Mouse (Mus musculus): ENCODE results near the gene Rbm4. TPM values are rescaled to one million over a fixed set of nuclear protein-coding genes. Genes with fewer than 3 reads are reported as not detected.
"Not testable (repeated sequence)": the region's sequence is repeated elsewhere in the genome, so short reads cannot be mapped to it uniquely, and the experiment has no call there.

Rbm4 gene
- 57.2 and 60.3 TPM in 2 replicates for total RNA-seq (2021)
- long read RNA-seq, experiment 1, transcript Rbm4-204 (4 exons, 1,411 nt): minor isoform, 8 of 40 reads
- long read RNA-seq, experiment 1, transcript Rbm4-201 (3 exons, 801 nt): minor isoform, 6 of 40 reads
- long read RNA-seq, experiment 1, transcript Rbm4-206 (4 exons, 2,610 nt): major isoform, 15 of 40 reads
- long read RNA-seq, experiment 1, partial matches to known transcripts: 4 of 40 reads
- long read RNA-seq, experiment 1, other reads (novel, unspliced or antisense): 5 of 40 reads
- long read RNA-seq, experiment 2, transcript Rbm4-204 (4 exons, 1,411 nt): minor isoform, 7 of 25 reads
- long read RNA-seq, experiment 2, transcript Rbm4-206 (4 exons, 2,610 nt): major isoform, 8 of 25 reads
- long read RNA-seq, experiment 2, transcript Rbm4-203 (3 exons, 1,018 nt): minor isoform, 5 of 25 reads
- long read RNA-seq, experiment 2, partial matches to known transcripts: 0 of 25 reads
- long read RNA-seq, experiment 2, other reads (novel, unspliced or antisense): 3 of 25 reads

DNA sequence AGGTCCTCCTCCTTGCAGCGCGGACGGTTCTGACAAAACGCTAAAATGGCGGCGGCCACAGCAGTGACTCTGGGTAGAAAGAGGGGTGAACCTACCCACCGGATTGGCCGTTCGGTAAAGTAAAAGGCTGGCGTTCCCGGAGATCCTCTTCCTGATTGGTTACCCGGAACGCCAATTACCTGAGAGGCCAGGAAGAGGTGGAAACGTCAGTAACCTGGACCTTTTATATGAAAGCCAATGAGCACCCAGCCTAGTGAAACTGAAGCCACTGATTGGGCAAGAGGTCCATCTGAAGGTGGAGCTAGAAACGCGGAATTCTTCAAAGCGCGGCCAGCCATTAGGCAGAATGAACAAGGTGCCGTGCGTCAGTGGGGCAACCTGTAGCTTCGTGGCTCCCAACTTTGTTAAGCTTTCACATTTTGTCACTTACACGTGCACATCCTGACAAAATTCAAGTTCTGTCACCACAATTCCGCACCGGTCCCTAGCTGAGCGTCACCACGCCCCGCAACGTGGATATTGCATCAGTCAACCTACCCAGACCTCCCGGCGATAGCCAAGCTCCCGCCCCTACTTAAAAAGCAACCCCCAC lies at the start of gene Rbm4:
TSS of gene Rbm4 (minus strand) at position 71 of the 592 bp plus-strand sequence.
- peak; percentile 98 for DNase-seq

DNA sequence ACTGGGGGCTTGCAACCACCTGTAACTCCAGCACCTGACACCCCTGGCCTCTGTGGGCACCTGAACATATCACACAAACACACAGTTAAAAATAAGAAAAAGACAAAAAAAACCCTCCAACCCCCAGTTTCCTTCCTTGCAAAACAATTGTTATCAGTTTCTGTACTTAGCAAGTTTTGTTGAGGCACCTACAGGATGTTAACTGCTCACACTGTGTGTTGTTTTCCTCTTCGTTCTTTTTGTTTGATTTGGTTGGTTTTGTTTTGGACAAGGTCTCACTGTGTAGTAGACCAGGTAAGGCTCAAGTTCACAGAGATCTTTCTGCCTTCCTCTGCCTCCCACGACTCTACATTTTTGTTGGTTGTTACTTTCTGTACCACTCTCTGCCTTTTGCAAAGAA lies 48.9 kb upstream of the Rbm4 start:
- DNase-seq: no peak

DNA sequence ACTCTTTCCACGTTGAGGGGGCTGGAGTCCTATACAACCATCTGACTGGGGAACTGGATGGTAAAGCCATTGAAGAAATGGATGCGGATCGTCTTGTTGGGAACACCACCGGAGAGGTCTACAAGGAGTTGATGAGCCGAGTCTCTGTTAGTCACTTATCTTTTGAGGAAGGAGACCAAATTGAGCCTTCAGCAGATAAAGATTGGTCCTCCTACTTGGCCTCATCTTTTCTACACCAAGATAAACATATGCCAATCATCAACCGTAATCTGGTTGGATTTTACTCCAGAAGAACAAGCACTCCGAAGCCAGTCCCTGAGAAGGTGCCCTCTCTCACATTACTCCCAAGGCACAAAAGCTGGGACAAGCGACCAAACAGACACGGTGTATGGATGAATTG lies 47.1 kb upstream of the Rbm4 start:
- DNase-seq: no peak

DNA sequence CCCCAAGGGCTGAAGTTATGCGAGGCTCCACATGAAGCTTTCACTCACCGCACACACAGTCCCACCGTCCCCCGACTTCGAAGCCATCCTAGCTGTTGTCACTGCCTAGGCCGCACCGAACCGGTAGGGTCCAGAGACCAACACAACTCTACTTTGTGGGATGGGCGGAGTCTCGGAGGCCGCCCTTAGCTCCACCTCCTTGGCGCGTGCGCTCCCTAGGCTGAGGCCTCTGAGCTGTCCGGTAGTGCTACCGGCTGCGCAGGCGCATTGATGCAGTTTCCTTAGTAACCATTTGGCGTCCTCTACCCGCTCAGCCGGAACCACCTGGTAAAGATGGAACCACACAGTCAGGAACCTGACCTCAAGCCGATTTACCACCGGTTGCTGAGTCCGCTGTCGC lies 45.4 kb upstream of the Rbm4 start, which contains the start of the genes Ccs and Ccdc87:
TSS of gene Ccs (minus strand) at position 184 of the 400 bp plus-strand sequence.
TSS of gene Ccdc87 (plus strand) at position 218 of the 400 bp plus-strand sequence.
- DNase-seq: peak; percentile 99

DNA sequence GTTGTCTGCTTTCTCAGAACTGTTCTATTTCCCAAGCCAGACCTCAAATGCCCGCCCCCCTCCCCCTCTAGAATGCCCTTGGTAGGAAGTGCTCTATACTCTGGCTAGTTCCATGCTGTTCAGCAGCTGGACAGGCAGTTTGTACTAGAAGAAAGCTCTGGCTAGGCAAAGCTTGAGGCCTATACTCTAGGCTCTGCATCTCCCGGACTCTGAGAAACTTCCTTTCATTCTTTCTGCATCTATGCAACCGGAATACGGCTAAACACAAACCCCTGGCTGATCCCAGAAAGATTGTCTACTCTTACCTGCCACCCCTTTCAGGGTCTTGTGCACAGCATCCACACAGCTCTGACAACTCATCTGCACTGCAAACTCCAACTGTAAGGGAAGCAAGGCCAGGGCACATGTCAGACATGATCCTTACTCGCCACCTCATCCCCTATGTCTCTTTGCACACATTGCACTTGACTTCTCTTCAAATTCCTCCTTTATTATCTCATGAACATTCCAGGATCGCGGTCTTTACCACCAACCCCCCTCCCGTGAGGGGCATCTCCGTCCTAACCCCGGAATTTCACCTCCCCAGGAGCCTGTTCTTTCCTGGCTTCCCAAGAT lies 44.9 kb upstream of the Rbm4 start:
- DNase-seq: no peak

DNA sequence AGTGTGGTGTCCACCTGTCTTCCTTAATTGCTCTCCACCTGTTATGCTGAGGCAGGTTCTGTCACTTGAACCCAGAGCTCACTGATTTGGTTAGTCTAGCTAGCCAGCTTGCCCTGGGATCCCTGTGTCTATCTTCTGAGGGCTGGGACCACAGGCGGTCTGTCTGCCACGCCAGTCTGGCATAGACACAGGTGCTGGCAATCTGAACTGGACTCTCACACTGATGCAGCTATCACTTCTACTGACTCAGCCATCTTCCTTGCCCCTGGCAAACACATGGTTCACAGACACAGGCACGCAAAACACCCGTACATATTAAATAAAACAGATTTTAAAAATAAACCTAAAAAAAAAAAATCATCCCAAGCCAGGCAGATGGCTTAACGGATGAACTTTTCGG lies 43.3 kb upstream of the Rbm4 start:
- no peak for DNase-seq

DNA sequence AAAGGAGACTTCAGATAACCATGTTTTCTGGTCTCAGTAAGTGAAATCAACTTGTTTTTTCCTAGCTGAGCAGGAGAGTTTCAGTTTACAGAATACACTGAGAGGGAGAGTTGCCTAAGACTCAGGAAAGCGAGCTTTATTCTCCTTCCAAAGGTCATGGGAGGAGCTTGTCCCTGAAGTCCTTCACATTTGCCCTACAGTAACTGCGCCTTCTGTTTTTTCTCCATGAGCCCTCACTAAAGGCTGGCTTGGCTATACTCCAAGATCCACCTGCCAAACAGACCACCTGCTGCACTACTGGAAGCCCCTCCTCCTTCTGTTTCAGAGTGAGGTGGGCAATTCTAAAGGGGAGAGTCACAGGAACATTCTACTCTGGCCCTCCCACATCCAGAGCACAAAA lies 42.4 kb upstream of the Rbm4 start:
- peak; percentile 37 for DNase-seq

DNA sequence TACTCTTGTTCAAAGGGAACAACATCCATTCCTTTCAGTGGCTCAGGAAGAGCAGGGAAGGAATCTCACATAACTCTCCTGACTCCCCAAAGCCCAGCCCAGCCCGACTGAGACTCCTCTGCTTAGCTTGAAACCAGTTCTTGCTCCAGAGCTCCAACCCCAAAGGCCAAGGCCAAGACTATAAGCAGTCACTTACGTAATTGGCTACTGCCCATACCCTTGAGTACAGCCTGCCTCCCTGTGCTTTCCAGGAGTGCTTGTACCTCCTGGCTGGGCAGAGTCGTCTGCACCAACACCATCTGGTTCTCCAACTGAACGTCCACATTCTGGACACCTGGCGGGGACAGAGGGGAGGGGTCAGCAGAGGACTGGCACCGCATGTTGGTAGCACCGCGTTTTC lies 40.3 kb upstream of the Rbm4 start:
- peak; percentile 62 for DNase-seq

DNA sequence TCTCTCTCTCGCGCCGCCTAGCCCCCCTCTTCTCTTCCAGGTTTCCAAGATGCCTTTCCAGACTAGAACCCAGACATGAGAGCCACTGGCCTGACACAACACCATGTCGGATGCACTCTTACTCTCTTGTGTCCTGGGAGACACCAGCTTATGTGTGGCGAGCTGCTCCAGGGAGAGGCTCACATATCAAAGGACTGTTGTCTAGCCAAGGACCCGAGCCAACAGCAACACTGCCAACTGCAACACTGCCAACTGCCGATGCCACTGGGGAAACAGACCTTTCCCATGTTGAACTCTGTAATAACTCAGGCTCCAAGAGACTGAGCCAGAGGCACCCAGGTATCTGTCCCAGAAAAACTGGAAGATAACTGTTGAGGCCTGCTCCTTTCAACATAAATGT lies 35.5 kb upstream of the Rbm4 start:
- DNase-seq: peak; percentile 85

DNA sequence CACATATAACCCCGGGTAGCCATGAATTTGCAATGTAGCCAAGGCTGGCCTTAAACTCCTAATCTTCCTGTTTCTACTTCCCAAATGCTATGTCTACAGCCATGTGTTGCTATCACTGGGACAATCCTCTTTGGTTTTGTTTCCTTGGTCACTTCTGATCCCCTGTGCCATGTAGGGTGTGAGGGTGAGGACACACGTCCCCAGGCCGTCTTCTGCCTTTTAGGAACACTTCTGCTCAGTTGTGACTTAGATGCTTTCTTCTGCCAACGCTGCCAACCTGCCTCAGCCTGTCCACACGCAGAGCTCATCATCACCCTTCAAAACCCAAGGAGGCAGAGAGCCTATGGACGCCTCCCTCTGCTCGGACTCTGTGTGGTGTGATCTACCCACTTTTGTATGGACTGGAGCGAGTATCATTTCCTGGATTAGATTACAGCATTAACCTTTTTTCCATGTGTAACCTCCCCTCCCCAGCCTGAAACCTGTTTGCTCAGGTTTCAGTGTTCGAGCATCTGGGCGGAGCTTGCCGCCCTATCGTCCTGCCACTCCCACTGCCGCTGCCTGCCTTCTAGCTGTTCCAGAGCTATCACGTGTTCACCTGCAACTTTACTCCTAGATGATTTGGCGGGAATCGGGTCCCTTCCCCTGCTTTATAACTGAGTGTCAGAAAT lies 34.9 kb upstream of the Rbm4 start:
- no peak for DNase-seq

DNA sequence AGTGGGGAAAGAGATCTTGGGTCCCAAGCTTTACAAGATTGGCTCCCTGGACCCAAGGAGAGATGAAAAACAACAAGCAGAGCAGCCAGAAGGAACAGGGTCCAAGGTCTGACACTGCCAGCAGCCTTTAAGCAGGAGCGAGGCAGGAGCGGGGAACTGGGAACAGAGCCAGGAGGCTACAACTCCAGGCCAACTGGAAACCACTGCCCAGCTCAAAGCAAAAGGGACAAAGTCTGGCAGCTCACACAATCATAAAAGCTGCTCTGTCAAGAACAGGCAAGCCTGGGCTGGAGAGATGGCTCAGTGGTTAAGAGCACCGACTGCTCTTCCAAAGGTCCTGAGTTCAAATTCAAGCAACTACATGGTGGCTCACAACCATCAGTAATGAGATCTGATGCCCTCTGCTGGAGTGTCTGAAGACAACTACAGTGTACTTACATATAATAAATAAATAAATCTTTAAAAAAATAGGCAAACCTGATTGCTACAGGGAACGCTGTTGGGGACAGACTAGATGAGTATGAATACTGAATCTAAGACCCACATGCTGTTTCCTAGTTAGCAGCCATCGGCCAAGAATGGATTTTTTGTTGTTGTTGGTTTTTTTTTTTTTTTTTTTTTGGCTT lies 27.1 kb upstream of the Rbm4 start:
- DNase-seq: peak; percentile 83

DNA sequence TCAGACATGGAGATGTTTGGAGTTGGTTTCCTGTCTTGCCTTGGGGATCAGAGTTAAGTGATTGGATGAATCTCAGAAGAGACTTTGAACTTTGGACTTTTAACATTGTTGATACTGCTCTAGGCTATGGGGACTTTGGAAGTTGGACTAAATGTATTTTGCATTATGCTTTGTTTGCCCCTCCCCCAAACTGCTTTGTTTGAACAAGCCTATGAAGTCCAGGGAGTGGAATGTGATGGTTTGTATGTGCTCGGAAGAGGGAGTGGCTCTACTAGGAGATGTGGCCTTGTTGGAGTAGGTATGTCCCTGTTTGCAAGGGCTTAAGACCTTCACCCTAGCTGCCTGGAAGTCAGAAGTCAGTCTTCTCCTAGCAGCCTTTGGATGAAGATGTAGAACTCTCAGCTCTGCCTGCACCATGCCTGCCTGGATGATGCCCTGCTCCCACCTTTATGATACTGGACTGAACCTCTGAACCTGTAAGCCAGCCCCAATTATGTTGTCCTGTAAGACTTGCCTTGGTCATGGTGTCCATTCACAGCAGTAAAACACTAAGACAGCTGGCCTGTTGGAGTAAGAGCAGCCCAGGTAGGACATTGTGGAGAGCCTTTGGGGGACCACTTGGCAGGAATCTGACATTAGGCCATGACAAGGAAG lies 23.6 kb upstream of the Rbm4 start:
- no peak for DNase-seq

DNA sequence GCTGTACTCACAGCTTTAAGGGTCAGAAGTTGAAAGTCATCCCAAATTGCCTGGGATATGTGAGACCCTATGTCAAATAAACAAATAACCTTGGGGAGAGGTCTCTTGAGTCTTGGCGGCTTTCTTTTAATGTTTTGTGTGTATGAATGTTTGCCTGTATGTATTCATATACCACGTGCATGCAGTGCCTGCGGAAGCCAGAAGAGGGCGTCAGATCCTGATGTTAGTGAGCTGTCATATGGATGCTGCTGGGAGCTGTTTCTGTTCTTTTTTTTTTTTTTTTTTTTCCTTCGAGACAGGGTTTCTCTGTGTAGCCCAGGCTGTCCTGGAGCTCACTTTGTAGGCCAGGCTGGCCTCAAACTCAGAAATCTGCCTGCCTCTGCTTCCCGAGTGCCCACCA lies 19.3 kb upstream of the Rbm4 start:
- peak; percentile 53 for DNase-seq

DNA sequence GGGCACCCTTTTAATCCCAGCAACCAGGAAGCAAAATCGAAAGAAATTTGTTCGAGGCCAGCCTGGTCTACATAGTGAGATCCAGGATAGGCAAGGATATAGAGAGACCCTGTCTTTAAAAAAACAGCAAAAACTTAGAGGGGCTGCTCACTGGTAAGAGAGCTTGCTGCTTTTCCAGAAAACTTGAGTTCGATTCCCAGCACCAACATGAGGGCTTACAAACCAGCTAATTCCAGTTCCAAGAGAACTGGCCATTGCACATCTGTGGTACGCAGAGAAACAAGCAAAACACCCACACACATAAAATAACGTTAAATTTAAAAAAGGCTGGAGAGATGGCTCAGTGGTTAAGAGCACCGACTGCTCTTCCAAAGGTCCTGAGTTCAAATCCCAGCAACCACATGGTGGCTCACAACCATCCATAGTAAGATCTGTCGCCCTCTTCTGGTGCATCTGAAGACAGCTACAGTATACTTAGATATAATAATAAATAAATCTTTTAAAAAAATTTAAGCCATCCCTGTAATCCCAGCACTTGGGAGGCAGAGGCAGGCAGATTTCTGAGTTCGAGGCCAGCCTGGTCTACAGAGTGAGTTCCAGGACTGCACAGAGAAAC lies 18.7 kb upstream of the Rbm4 start:
- not testable (repeated sequence) for DNase-seq

DNA sequence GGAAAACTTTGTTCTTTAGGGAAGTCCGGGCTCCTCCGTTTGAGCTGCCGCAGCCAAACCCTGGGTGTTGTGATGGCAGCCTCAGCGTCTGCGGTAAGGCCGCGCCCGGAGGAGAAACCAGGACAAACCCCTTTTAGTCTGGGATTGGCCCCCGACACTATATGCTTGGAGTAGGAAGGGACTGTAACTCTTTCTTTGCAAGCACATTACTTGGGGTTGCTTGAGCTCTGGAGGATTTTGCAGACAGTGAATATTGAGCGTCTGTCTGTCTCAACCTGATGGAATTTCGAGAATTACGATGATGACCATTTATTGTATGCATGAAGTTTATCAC lies 18.2 kb upstream of the Rbm4 start:
- DNase-seq: no peak

DNA sequence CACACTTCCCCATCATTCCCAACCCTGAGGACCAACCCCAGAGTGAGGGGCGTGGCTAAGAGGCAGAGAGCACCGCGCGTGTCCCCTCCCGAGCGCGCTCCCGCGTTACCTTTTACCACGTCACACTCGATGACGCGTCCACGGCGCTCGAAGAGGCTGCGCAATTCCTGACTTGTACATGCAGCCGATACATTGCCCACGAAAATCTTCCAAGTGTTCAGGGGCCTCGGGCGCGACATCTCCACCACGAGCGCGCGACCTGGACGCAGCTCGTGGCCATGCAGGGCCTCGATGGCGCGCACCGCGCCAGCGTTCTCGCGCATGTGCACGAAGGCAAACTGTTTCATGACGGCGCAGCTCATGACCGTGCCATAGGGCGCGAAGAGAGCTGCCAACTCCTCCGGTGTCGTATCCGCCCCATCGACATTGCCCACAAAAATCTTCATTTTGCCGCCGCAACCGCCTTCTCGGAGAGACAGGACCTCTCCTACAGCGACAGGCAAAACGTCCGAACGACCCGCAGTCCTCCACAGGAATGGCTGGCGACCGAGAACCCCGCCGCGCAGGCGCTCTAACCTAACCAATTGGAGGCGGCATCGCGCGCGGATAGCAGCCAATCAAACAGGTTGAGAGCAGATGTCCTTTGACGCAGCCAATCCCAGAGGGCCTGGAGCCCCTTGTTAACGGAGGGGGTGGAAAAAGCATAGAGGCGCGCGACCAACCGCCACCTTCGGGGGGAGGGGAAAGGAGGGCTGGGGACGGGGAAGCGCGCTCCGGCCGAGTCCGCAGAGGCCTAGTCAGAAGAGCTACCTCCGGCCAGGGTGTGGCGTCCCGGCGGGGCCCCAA lies 17.6 kb upstream of the Rbm4 start, which contains the start of the genes Gm21992 and Rbm14:
TSS of gene Gm21992 (minus strand) at position 550 of the 846 bp plus-strand sequence.
TSS of gene Rbm14 (minus strand) at position 572 of the 846 bp plus-strand sequence.
- peak; percentile 99 for DNase-seq

DNA sequence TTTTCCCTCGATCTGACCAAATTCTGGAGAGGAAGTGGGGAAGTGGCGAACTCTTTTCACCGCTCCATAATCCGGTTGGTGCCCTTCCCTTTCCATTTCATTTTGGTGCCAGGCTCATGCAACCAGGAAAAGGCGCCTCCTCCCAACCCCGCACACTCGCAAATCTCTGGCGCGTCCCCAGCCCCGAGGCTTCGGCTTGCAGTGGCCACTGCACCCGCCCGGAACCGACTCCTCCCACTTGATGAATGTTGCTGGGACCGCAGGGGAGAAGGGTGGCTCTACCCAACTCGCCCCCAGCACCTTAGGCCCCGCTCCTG lies 17.0 kb upstream of the Rbm4 start:
- peak; percentile 86 for DNase-seq

DNA sequence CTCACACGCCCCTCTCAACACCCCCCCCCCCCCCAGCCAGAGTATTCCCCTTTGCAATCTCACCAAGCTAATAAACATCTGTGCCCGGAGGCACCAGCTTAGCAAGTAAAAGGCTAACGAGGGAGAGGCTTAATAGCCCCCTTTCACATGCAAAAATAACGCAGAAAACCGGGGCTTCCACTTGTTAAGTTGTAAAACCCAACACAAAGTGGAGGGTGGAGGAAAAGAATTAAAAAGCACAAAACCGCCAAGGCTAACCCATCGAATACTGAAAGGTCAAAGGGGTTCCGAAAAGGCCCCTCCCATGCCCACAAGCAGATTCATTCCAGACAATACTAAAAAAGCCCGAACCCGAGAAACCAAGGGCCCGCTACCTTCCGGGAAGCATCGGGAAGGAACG lies 16.6 kb upstream of the Rbm4 start:
- DNase-seq: no peak

DNA sequence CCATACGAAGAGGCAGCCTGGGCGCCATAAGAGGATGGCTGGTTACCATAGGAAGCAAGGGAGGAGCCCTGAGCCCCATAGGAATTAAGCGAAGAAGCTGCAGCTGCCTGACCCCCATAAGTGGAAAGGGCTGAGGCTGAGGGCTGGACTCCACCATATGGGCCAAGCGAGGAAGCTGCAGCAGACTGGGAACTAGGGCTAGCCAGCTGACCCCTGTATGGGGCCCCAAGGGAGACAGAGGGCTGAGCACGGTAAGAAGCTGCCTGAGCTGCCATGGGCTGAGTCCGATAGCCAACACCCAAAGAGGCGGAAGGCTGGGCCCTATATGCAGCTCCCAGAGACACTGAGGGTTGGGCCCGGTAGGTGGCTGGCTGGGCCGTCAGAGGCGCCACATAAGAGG lies 9.6 kb upstream of the Rbm4 start:
- no peak for DNase-seq

DNA sequence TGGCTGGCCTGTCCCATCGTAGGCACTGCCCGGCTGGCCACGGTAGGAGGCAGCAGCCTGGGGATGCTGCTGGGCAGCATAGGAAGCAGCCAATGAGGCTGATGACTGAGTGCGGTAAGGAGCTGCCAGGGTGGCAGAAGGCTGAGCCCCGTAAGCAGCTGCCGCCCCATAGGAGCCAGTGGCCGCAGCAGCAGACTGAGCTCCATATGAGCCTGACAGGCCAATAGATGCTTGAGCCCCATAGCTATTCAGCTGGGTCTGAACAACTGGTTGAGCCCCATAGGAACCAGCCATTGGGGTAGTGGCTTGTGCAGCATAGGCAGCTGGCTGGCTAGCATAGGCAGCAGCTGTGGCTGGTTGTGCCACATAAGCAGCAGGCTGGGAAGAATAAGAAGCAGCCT lies 9.0 kb upstream of the Rbm4 start:
- DNase-seq: no peak
